Comparison of ENCODE assay signal across 9 mouse cellular contexts in the genomic region with DNA sequence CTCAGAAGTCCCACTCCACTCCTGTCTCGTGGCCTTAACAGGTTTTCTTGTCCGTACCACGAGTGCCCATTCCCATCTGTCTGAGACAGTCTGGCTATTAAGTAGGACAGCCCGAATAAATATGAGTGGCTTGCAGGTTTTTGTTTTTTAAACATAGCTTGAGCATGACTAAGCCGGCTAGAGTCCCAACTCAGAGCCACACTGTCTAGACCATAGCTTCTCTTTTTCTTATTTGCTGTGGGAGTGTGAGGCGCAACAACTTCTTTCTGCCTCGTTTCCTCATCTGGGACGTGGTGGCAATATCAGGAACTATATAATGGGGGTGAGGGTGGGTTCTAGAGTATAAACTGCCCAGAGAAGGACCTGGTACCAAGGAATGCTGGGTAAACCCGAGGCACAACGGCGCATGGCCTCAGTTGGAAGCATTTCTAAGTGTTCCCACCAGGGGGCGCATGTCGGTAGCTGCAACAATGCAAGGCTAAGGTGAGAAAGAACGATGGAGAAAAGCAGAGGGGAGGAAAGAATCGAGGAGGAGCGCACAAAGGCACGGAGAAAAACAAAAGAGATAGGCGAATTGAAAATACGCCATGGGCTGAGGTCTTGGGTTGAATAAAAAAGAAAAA. TPM values are rescaled to one million over a fixed set of nuclear protein-coding genes. Genes with fewer than 3 reads are reported as not detected.
DNase-seq lines count a peak whose midpoint lies in the region; ATAC-seq and TF ChIP-seq lines count a peak whose summit lies in the region.
"Had no signal": no experiment of that assay in that cellular context is flagged by ENCODE, and none has a peak within 500 bp of the region (broad histone marks: within the 10 kb centered on the region; RNA-seq: fewer than 3 reads in every experiment).

No protein-coding gene starts in this region.

- no peaks in the 10 kb centered on the region for H3K27me3 ChIP-seq in forebrain, embryonic 15.5 days

- no peaks in the 10 kb centered on the region for H3K36me3 ChIP-seq in ES-E14 (ENCODE audit: control insufficient read depth, insufficient read depth, low read length, poor library complexity, severe bottlenecking)
- H3K36me3 ChIP-seq in forebrain, embryonic 15.5 days = no peaks in the 10 kb centered on the region
- H3K36me3 ChIP-seq: limb, embryonic 13.5 days had no signal

- no peak overlapping the region for H3K9ac ChIP-seq in ES-E14 (ENCODE audit: insufficient read depth, low read depth, low read length, poor library complexity, severe bottlenecking)
- H3K9ac ChIP-seq in forebrain, embryonic 15.5 days (replicated peaks) = no peak overlapping the region
- H3K9ac ChIP-seq: limb, embryonic 13.5 days had no signal

- H3K4me2 ChIP-seq in forebrain, embryonic 15.5 days (replicated peaks) = no peak overlapping the region
- H3K4me2 ChIP-seq: limb, embryonic 13.5 days had no signal

- WGBS in forebrain, embryonic 15.5 days = 36% methylated on average over 19 of the region's 19 CpGs

- in situ Hi-C loops in ES-E14 (cut with MboI; ENCODE audit: low sequenced_read_pairs in 2 of 2, unreplicated experiment in 2 of 2) = no loop called here

- peak; percentile 56 for DNase-seq in ES-E14 (ENCODE audit: low read depth, low spot score)
- DNase-seq in cerebellum, adult 11 months = peak; percentile 36
- DNase-seq in layer of hippocampus, adult 8-10 months (ENCODE audit: low spot score in 2 of 2) = peak; percentile 50 to 88
- peak; percentile 79 for DNase-seq in lung, postnatal 25 days (ENCODE audit: low spot score)
- DNase-seq in retina, postnatal 1 day = peak; percentile 82
- peak; percentile 70 for DNase-seq in thymus, postnatal 36 days

- ATAC-seq in forebrain, embryonic 15.5 days (replicated peaks) = peak; percentile 46
- ATAC-seq in hematopoietic stem cell, adult 5-6 weeks (replicated peaks in 1 of 2; ENCODE audit: insufficient read depth in 1 of 2, low FRiP score in 2 of 2, low TSS enrichment in 1 of 2, low read depth in 1 of 2, poor library complexity in 2 of 2, severe bottlenecking in 2 of 2) = peak; percentile 67 to 88

- H3K9me3 ChIP-seq in ES-E14 (ENCODE audit: control insufficient read depth, insufficient read depth, low read depth, low read length) = no peaks in the 10 kb centered on the region
- H3K9me3 ChIP-seq in forebrain, embryonic 15.5 days = no peaks in the 10 kb centered on the region
- H3K9me3 ChIP-seq: limb, embryonic 13.5 days had no signal

- H3K4me3 ChIP-seq in ES-E14 (ENCODE audit: insufficient read depth in 1 of 2, low read depth in 1 of 2, low read length in 2 of 2, poor library complexity in 1 of 2, severe bottlenecking in 1 of 2) = no peak overlapping the region
- no peak overlapping the region for H3K4me3 ChIP-seq in forebrain, embryonic 15.5 days
- H3K4me3 ChIP-seq: limb, embryonic 13.5 days had no signal

- no peak overlapping the region for H3K27ac ChIP-seq in ES-E14 (ENCODE audit: insufficient read depth, low read depth, low read length, poor library complexity, severe bottlenecking)
- no peak overlapping the region for H3K27ac ChIP-seq in forebrain, embryonic 15.5 days (replicated peaks)
- H3K27ac ChIP-seq: limb, embryonic 13.5 days had no signal

- H3K4me1 ChIP-seq in ES-E14 (ENCODE audit: control insufficient read depth in 2 of 2, insufficient read depth in 2 of 2, low read length in 2 of 2, poor library complexity in 1 of 2) = peaks cover 2 to 4% of the 10 kb centered on the region in 2 experiments; a peak in 2 of 4 replicates
- peaks cover 3% of the 10 kb centered on the region; the same call in 1 of the 2 replicates for H3K4me1 ChIP-seq in forebrain, embryonic 15.5 days

TF ChIP-seq in ES-E14, 5 proteins besides CTCF, POLR2A, EP300 and RAD21:
- no peak for TF ChIP-seq HCFC1 (IDR thresholded peaks at IDR 0.05; ENCODE audit: borderline replicate concordance, insufficient read depth, low read length)
- TF ChIP-seq CHD2 (IDR thresholded peaks at IDR 0.05; ENCODE audit: low read depth, low read length) = no peak
- no peak for TF ChIP-seq MAFK (IDR thresholded peaks at IDR 0.05; ENCODE audit: insufficient read depth, low read depth, low read length)
- TF ChIP-seq ZC3H11A (IDR thresholded peaks at IDR 0.05; ENCODE audit: borderline replicate concordance, low read depth, low read length) = no peak; the same call in none of the 2 replicates
- TF ChIP-seq ZNF384 (IDR thresholded peaks at IDR 0.05; ENCODE audit: low read depth, low read length) = no peak
TF ChIP-seq in ES-E14: peak in this region for 0.

RNA-seq across cellular contexts. Expression of a gene that starts 5.1 kb away (rescaled TPM):
- not detected in 2 replicates for total RNA-seq in ES-E14 (2012; rRNA removed)
- not detected in 2 replicates for polyA plus RNA-seq in forebrain, embryonic 15.5 days (2015; fragmentation: Nextera tagmentation; extraction: Ambion mirVana)
- total RNA-seq in hematopoietic stem cell, adult 5-6 weeks (2017) = not detected in 2 replicates
- total RNA-seq in layer of hippocampus, adult 8-10 months (2022) = not detected
- polyA plus RNA-seq: limb, embryonic 13.5 days had no signal

RNA-seq across cellular contexts. Expression of a gene that starts 53.1 kb away (rescaled TPM):
- total RNA-seq in ES-E14 (2012; rRNA removed) = 0.05 TPM in 1 of 2 replicates, not detected in the other
- 7.6 and 8.2 TPM in 2 replicates for polyA plus RNA-seq in forebrain, embryonic 15.5 days (2015; fragmentation: Nextera tagmentation; extraction: Ambion mirVana)
- 0.25 and 0.30 TPM in 2 replicates for total RNA-seq in hematopoietic stem cell, adult 5-6 weeks (2017)
- 1 to 10 TPM; 4.3 to 6.5 (median 5.3) TPM for total RNA-seq in layer of hippocampus, adult 8-10 months (2022)
